Mouse (Mus musculus) E14TG2a.4 (cell line): ENCODE measurements around the gene Acoxl.

Experiments
- CTCF ChIP-seq: conservative IDR thresholded peaks from 2 replicates; pipeline ENCODE4 v1.5.1; 2014; ENCODE audit warnings: low read length
- POU5F1 ChIP-seq: IDR thresholded peaks from 2 replicates; pipeline ENCODE4 v1.6.1; 2014; ENCODE audit warnings: low read length, borderline replicate concordance

GRCm38 (mm10) chr2:127904918-127905317 is 66.2 kb downstream of the Acoxl start:
- no peak for TF ChIP-seq CTCF
- TF ChIP-seq POU5F1 = no peak
